Mouse (Mus musculus): Measurements from ENCODE around the gene Doc2b. TPM values are rescaled to one million over a fixed set of nuclear protein-coding genes. Genes with fewer than 3 reads are reported as not detected.

The Doc2b gene
- 0.60 TPM for polyA plus RNA-seq (2014; fragmentation: Illumina TruSeq; extraction: RNeasy Lipid Tissue Mini Kit (QIAGEN cat#74804); ENCODE audit: low read depth, low replicate concordance)

GRCm38 (mm10) chr11:75796029-75796445 lies at the start of gene Doc2b:
Gene Doc2b (minus strand): TSS chr11:75796049.

GRCm38 (mm10) chr11:75732434-75733226 lies 63.2 kb downstream of the Doc2b start, which contains the start of gene Ywhae:
Gene Ywhae (plus strand): TSS chr11:75732869.

Other genes with a start within 250 kb of the Doc2b start
- gene Pitpna, start 208.0 kb downstream of the Doc2b start, polyA plus RNA-seq (2014; fragmentation: Illumina TruSeq; extraction: RNeasy Lipid Tissue Mini Kit (QIAGEN cat#74804); ENCODE audit: low read depth, low replicate concordance) = 235 TPM
- 59.1 TPM for gene Inpp5k, start 165.1 kb downstream of the Doc2b start, polyA plus RNA-seq (2014; fragmentation: Illumina TruSeq; extraction: RNeasy Lipid Tissue Mini Kit (QIAGEN cat#74804); ENCODE audit: low read depth, low replicate concordance)
- 8.8 TPM for gene Myo1c, start 145.5 kb downstream of the Doc2b start, polyA plus RNA-seq (2014; fragmentation: Illumina TruSeq; extraction: RNeasy Lipid Tissue Mini Kit (QIAGEN cat#74804); ENCODE audit: low read depth, low replicate concordance)
- 290 TPM for gene Crk, start 116.8 kb downstream of the Doc2b start, polyA plus RNA-seq (2014; fragmentation: Illumina TruSeq; extraction: RNeasy Lipid Tissue Mini Kit (QIAGEN cat#74804); ENCODE audit: low read depth, low replicate concordance)
- gene Ywhae, start 63.2 kb downstream of the Doc2b start, polyA plus RNA-seq (2014; fragmentation: Illumina TruSeq; extraction: RNeasy Lipid Tissue Mini Kit (QIAGEN cat#74804); ENCODE audit: low read depth, low replicate concordance) = 1,318 TPM
- gene Rph3al, start 142.4 kb upstream of the Doc2b start, polyA plus RNA-seq (2014; fragmentation: Illumina TruSeq; extraction: RNeasy Lipid Tissue Mini Kit (QIAGEN cat#74804); ENCODE audit: low read depth, low replicate concordance) = 4.4 TPM
- gene 1700016K19Rik, start 203.9 kb upstream of the Doc2b start, polyA plus RNA-seq (2014; fragmentation: Illumina TruSeq; extraction: RNeasy Lipid Tissue Mini Kit (QIAGEN cat#74804); ENCODE audit: low read depth, low replicate concordance) = 0.69 TPM
- 68.5 TPM for gene Rflnb, start 231.7 kb upstream of the Doc2b start, polyA plus RNA-seq (2014; fragmentation: Illumina TruSeq; extraction: RNeasy Lipid Tissue Mini Kit (QIAGEN cat#74804); ENCODE audit: low read depth, low replicate concordance)

All from sigmoid colon, adult 10 weeks (tissue).